In the genomic region with DNA sequence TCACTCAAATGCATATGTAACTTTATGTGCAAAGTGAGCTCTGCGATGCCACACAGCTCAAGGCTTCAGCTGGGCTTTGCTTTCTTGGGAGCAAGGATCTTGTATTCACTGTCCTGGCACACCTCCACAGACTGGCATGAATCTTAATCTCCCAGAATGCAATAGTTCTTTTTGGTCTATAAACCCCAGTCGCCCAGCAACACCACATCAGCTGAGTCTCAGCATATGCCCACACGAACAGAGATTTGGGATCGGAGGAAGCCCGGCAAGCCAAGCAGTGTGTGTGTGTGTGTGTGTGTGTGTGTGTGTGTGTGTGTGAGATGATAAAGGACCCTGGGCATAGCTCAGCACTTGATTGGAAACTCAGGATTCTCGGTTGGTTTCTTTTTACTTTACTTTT, we compare ENCODE assay signal across 14 mouse cellular contexts.
DNase-seq lines count a peak whose midpoint lies in the region; ATAC-seq and TF ChIP-seq lines count a peak whose summit lies in the region.
"Had no signal": no experiment of that assay in that cellular context is flagged by ENCODE, and none has a peak within 500 bp of the region (broad histone marks: within the 10 kb centered on the region; RNA-seq: fewer than 3 reads in every experiment).

No protein-coding gene starts in this region.

- TF ChIP-seq POLR2A in brain, embryonic 14.5 days (IDR thresholded peaks at IDR 0.05; ENCODE audit: borderline replicate concordance, extremely low read depth, insufficient read depth, insufficient read length, poor library complexity, severe bottlenecking): no peak
- TF ChIP-seq POLR2A in thymus, adult 2 months (IDR thresholded peaks at IDR 0.05; ENCODE audit: control insufficient read depth, extremely low read depth, insufficient read depth, low read length, poor library complexity): no peak

- no peak for TF ChIP-seq CTCF in brain, embryonic 14.5 days (IDR thresholded peaks at IDR 0.05; ENCODE audit: borderline replicate concordance, extremely low read depth, insufficient read depth, insufficient read length)
- no peak for TF ChIP-seq CTCF in thymus, adult 2 months (IDR thresholded peaks at IDR 0.05; ENCODE audit: borderline replicate concordance, control insufficient read depth, extremely low read depth, insufficient read depth, low read length, poor library complexity)

- ATAC-seq in hindbrain, embryonic 16.5 days: peak; percentile 50; the same call in 1 of the 2 replicates
- ATAC-seq: intestine, postnatal 0 days; liver, embryonic 12.5 days had no signal

- H3K4me1 ChIP-seq in hindbrain, embryonic 16.5 days (ENCODE audit: control insufficient read depth, insufficient read depth, low read depth, low read length): no peaks in the 10 kb centered on the region
- H3K4me1 ChIP-seq in hindbrain, embryonic 10.5 days (replicated peaks): peaks cover 3% of the 10 kb centered on the region
- H3K4me1 ChIP-seq in thymus, adult 2 months (replicated peaks; ENCODE audit: control insufficient read depth, insufficient read depth, low read length): no peaks in the 10 kb centered on the region
- H3K4me1 ChIP-seq: embryonic facial prominence, embryonic 10.5 days; liver, embryonic 12.5 days had no signal

- H3K36me3 ChIP-seq in hindbrain, embryonic 16.5 days (ENCODE audit: control insufficient read depth, insufficient read depth, low read length): no peaks in the 10 kb centered on the region
- no peaks in the 10 kb centered on the region for H3K36me3 ChIP-seq in hindbrain, embryonic 10.5 days
- H3K36me3 ChIP-seq in thymus, adult 2 months (ENCODE audit: control insufficient read depth, insufficient read depth, low read length): no peaks in the 10 kb centered on the region
- H3K36me3 ChIP-seq: embryonic facial prominence, embryonic 10.5 days; liver, embryonic 12.5 days; lung, embryonic 15.5 days had no signal

- H3K9me3 ChIP-seq in hindbrain, embryonic 16.5 days (ENCODE audit: control insufficient read depth, low read length): no peaks in the 10 kb centered on the region
- H3K9me3 ChIP-seq in hindbrain, embryonic 10.5 days: no peaks in the 10 kb centered on the region
- H3K9me3 ChIP-seq: embryonic facial prominence, embryonic 10.5 days; liver, embryonic 12.5 days; lung, embryonic 15.5 days had no signal

- no peaks in the 10 kb centered on the region for H3K27me3 ChIP-seq in hindbrain, embryonic 16.5 days (replicated peaks; ENCODE audit: control insufficient read depth, insufficient read depth, low read length)
- H3K27me3 ChIP-seq in hindbrain, embryonic 10.5 days (ENCODE audit: insufficient read depth, poor library complexity, severe bottlenecking): no peaks in the 10 kb centered on the region
- no peaks in the 10 kb centered on the region for H3K27me3 ChIP-seq in thymus, adult 2 months (ENCODE audit: control insufficient read depth, insufficient read depth, low read length)
- H3K27me3 ChIP-seq: liver, embryonic 12.5 days; lung, embryonic 15.5 days had no signal

- H3K27ac ChIP-seq in hindbrain, embryonic 16.5 days (ENCODE audit: low read depth, low read length): no peak overlapping the region
- no peak overlapping the region for H3K27ac ChIP-seq in hindbrain, embryonic 10.5 days
- H3K27ac ChIP-seq in thymus, adult 2 months (ENCODE audit: control insufficient read depth, insufficient read depth, low read length): no peak overlapping the region
- H3K27ac ChIP-seq: embryonic facial prominence, embryonic 10.5 days; liver, embryonic 12.5 days; lung, embryonic 15.5 days had no signal

- no peak overlapping the region for H3K4me2 ChIP-seq in hindbrain, embryonic 16.5 days (ENCODE audit: low read length)
- H3K4me2 ChIP-seq: liver, embryonic 12.5 days; lung, embryonic 15.5 days had no signal

- no peak overlapping the region for H3K9ac ChIP-seq in hindbrain, embryonic 16.5 days (ENCODE audit: low read depth, low read length)
- H3K9ac ChIP-seq: liver, embryonic 12.5 days; lung, embryonic 15.5 days had no signal

- no peak overlapping the region for H3K4me3 ChIP-seq in hindbrain, embryonic 16.5 days (ENCODE audit: low read length)
- no peak overlapping the region for H3K4me3 ChIP-seq in hindbrain, embryonic 10.5 days
- H3K4me3 ChIP-seq in thymus, adult 2 months (ENCODE audit: control insufficient read depth, insufficient read depth, low read length): no peak overlapping the region
- H3K4me3 ChIP-seq: embryonic facial prominence, embryonic 10.5 days; liver, embryonic 12.5 days; lung, embryonic 15.5 days had no signal

- no peak for DNase-seq in hindbrain, embryonic 10.5 days (ENCODE audit: low spot score)
- DNase-seq in brain, adult 2 months (ENCODE audit: low read depth, low spot score): peak; percentile 52
- peak; percentile 76 for DNase-seq in brain, embryonic 14.5 days (ENCODE audit: low read depth)
- peak; percentile 23 for DNase-seq in right cerebral cortex, adult 18-20 months
- no peak for DNase-seq in lung, postnatal 36 days
- DNase-seq in gastrocnemius, postnatal 4 days (ENCODE audit: low spot score in 2 of 2): no peak
- no peak for DNase-seq in thymus, adult 2 months
- DNase-seq: cerebellum, adult 11 months; heart, adult 18-20 months had no signal

- WGBS in hindbrain, embryonic 16.5 days: 53% methylated on average over 6 of the region's 6 CpGs
- 85% methylated on average over 6 of the region's 6 CpGs for WGBS in hindbrain, embryonic 10.5 days
- 81% methylated on average over 6 of the region's 6 CpGs for WGBS in thymus, adult 2 months

Comparison
In these comparisons a context has a peak if more than half of its experiments do, and no peak if none do; other contexts are left out.
1. DNase-seq: peak in brain, adult 2 months (single experiment), brain, embryonic 14.5 days (single experiment) and right cerebral cortex, adult 18-20 months (single experiment); none in hindbrain, embryonic 10.5 days (single experiment), lung, postnatal 36 days (single experiment), gastrocnemius, postnatal 4 days (0 of 2) and thymus, adult 2 months (single experiment).